Mouse (Mus musculus): ENCODE data around the gene Ppil4. TPM values are rescaled to one million over a fixed set of nuclear protein-coding genes. Genes with fewer than 3 reads are reported as not detected.

Gene Ppil4
- 22.1 and 22.8 TPM in 2 replicates for polyA plus RNA-seq (2012; rRNA removed)

DNA sequence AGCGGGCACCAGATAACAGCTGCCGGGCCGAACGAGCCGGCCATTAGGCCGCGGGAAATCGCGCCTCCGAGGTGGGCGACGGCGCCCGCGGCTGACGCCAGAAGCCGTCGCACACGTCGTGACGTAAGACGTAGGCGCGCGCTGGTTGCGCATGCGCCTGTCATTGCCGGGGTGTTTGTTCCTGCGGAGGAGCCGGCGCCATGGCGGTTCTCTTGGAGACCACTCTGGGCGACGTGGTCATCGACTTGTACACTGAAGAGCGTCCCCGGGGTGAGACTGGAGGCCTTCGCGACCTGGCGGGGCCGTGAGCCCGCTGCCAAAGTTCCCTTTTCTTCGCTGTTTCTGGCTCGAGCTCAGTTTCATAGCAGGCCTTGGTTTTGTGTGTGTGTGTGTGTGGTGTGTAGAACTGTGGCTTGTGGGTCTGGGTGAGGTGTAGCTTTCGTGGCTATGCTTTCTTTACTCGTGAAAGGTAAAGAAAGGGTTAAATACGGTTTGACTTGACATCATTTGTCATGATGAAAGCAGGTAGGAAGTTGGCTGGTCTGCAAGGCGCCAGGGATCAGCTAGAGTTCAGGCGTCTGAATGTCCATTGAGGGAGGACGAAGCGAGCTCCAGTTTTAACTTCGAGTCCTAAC is at the start of gene Ppil4, which contains the start of gene Ginm1:
TSS of gene Ppil4 (plus strand) at position 141 of the 635 bp plus-strand sequence.
TSS of gene Ginm1 (minus strand) at position 74 of the 635 bp plus-strand sequence.

DNA sequence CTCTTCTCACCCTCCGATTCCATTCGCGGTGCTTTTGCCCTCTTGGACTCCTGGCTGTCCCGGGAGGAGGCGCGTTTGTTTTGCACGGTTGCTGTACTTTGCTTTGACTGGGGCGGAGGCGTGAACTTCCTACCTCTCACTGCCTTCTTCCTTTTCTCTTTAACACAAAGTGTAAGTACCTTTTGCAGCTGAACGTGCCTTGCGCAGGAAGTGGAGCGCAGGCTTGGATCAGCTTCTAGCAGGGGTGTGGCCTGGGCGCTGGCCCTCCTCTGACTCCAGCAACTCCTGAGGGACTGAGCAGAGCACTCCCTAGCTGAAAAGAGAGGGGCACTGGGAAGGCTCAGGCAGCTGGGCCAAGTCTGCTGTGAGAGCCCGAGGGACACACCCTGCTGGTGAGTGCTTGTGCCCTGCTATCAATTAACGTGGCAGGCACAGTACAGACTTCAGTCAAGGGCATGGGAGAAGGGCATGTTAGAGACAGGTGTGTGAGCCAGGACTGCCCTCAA is 39.5 kb downstream of the Ppil4 start, which contains the start of gene Zc3h12d:
TSS of gene Zc3h12d (plus strand) at position 300 of the 506 bp plus-strand sequence.

Other genes starting within 250 kb of the Ppil4 start
- 83.1 and 84.0 TPM in 2 replicates for gene Lrp11, start 203.1 kb upstream of the Ppil4 start, polyA plus RNA-seq (2012; rRNA removed)
- gene Nup43, start 125.4 kb upstream of the Ppil4 start, polyA plus RNA-seq (2012; rRNA removed): 23.3 and 26.2 TPM in 2 replicates
- 104 and 107 TPM in 2 replicates for gene Pcmt1, start 111.8 kb upstream of the Ppil4 start, polyA plus RNA-seq (2012; rRNA removed)
- 25.5 and 26.8 TPM in 2 replicates for gene Lats1, start 111.7 kb upstream of the Ppil4 start, polyA plus RNA-seq (2012; rRNA removed)
- 13.8 and 14.2 TPM in 2 replicates for gene Katna1, start 66.9 kb upstream of the Ppil4 start, polyA plus RNA-seq (2012; rRNA removed)
- gene Ginm1, start 67 bp upstream of the Ppil4 start, polyA plus RNA-seq (2012; rRNA removed): 28.8 and 34.0 TPM in 2 replicates
- gene Zc3h12d, start 39.6 kb downstream of the Ppil4 start, polyA plus RNA-seq (2012; rRNA removed): 0.12 and 0.17 TPM in 2 replicates
- gene Tab2, start 163.3 kb downstream of the Ppil4 start, polyA plus RNA-seq (2012; rRNA removed): 39.9 and 42.2 TPM in 2 replicates

Measured in central nervous system, embryonic 18 days (tissue).